Mouse (Mus musculus) testis, adult 2 months (tissue): ENCODE results near the gene Nme2. TPM values are rescaled to one million over a fixed set of nuclear protein-coding genes. Genes with fewer than 3 reads are reported as not detected.

Experiments used
- H3K27ac ChIP-seq: fragments of 200-500 bp; 2 replicates; pipeline ENCODE4 v1.5.1; 2012; ENCODE audit warnings: low read depth, low read length; ENCODE audit not compliant: control insufficient read depth, insufficient read depth
- H3K27me3 ChIP-seq: fragments of 200-500 bp; 2 replicates; pipeline ENCODE4 v1.6.1; 2012; ENCODE audit warnings: mild to moderate bottlenecking, low read length, moderate library complexity; ENCODE audit not compliant: control insufficient read depth, insufficient read depth
- H3K36me3 ChIP-seq: fragments of 200-500 bp; 2 replicates; pipeline ENCODE4 v1.6.1; 2012; ENCODE audit warnings: mild to moderate bottlenecking, low read length; ENCODE audit not compliant: control insufficient read depth, insufficient read depth
- H3K4me1 ChIP-seq: fragments of 200-500 bp; 2 replicates; pipeline ENCODE4 v1.6.1; 2012; ENCODE audit warnings: low read length; ENCODE audit not compliant: control insufficient read depth, insufficient read depth
- H3K4me3 ChIP-seq: fragments of 200-500 bp; 2 replicates; pipeline ENCODE4 v1.5.1; 2012; ENCODE audit warnings: low read depth, mild to moderate bottlenecking, low read length, moderate library complexity, mixed read lengths; ENCODE audit not compliant: control insufficient read depth
- CTCF ChIP-seq: fragments of 200-500 bp; IDR thresholded peaks from 2 replicates; pipeline ENCODE4 v1.5.1; 2012; ENCODE audit warnings: low read depth, mild to moderate bottlenecking, inconsistent platforms, low read length, moderate library complexity; ENCODE audit not compliant: control insufficient read depth, insufficient read depth, insufficient replicate concordance
- POLR2A ChIP-seq: fragments of 200-500 bp; IDR thresholded peaks from 2 replicates; pipeline ENCODE4 v1.6.1; 2012; ENCODE audit warnings: low read depth, mild to moderate bottlenecking, inconsistent platforms, low read length, moderate library complexity; ENCODE audit not compliant: control insufficient read depth
- polyA plus RNA-seq: library from polyadenylated mRNA; depleted of rRNA; stranded (reverse); fragments of >200 nt; gene quantifications from 2 replicates; pipeline ENCODE4 v1.2.3, GENCODE M21; 2012; rRNA removed

Gene Nme2
- 52.8 and 55.1 TPM in 2 replicates for polyA plus RNA-seq

DNA sequence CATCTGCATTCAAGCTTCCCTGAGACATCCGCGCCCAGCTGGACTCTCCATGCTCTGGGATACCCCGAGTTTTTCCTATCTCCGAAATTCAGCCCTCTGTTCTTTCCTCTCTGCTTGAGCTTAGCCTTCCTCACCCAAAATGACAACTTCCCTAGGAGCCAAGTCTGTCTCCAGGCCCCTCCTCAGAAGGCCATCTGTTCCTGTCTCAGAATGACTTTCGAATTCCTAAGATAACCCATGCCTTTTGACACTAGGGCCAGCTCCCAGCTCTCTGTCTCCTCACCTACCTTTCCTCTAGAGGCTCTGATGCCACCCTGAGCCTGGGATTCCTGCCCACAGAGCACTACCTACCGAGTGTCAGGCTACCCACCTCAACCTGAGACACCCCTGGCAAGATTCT lies at the start of gene Nme2:
TSS of gene Nme2 (minus strand) at position 101 of the 400 bp plus-strand sequence.
- Histone ChIP-seq H3K36me3 (no peaks in the 10 kb centered on the region), H3K4me1 (peaks cover 16% of the 10 kb centered on the region), H3K27ac (peak within 1 kb of the TSS; percentile 90), H3K27me3 (no peaks in the 10 kb centered on the region), H3K4me3 (peak within 1 kb of the TSS; percentile 92)
- TF ChIP-seq CTCF = no peak
- no peak for TF ChIP-seq POLR2A

DNA sequence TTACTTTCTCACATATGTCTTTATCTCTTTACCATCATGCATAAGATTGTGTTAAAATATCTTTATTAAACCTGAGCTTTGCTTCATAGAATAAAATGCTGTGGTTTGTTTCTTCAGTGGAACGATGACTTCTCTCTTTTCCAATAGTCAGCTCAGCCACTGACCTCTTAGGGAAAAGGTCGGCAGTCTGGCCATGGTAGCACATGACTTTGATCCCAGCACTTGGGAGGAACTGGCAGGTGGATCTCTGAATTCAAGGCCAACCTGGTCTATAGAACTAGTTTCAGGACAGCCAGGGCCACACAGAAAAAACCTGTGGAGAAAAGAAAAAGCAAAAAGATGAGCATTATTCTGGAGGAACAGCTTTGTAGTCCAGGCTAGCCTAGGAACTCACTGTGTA lies 47.3 kb upstream of the Nme2 start:
- no peak overlapping the region for H3K27ac ChIP-seq
- H3K4me1 ChIP-seq = no peaks in the 10 kb centered on the region
- no peak overlapping the region for H3K4me3 ChIP-seq
- H3K27me3 ChIP-seq = no peaks in the 10 kb centered on the region
- TF ChIP-seq POLR2A = no peak
- H3K36me3 ChIP-seq = no peaks in the 10 kb centered on the region; the same call in none of the 2 replicates

DNA sequence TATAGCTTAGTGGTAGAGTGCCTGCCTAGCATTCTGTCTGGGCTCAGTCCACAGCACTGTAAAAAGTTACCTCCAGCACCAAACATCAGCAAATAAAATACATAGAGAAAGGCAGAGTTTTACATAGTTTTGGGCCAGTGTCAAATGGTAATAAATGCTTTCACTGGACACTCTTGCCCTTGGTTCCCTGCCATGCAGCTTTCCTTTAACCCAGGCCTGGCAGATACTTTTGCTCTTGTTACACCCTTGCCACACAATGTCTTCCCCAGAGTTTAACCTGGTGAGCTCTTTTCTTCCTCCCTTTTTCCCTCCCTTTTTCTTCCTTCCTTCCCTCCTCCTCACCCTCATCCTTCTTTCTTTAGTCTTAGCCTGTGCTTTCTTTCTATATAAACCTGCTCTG lies 43.2 kb upstream of the Nme2 start:
- TF ChIP-seq CTCF = no peak
- no peak for TF ChIP-seq POLR2A
- H3K27me3 ChIP-seq = no peaks in the 10 kb centered on the region
- H3K4me3 ChIP-seq = peak overlapping the region; percentile 18; the same call in 1 of the 2 replicates
- H3K4me1 ChIP-seq = no peaks in the 10 kb centered on the region
- no peak overlapping the region for H3K27ac ChIP-seq
- H3K36me3 ChIP-seq = no peaks in the 10 kb centered on the region; the same call in none of the 2 replicates

DNA sequence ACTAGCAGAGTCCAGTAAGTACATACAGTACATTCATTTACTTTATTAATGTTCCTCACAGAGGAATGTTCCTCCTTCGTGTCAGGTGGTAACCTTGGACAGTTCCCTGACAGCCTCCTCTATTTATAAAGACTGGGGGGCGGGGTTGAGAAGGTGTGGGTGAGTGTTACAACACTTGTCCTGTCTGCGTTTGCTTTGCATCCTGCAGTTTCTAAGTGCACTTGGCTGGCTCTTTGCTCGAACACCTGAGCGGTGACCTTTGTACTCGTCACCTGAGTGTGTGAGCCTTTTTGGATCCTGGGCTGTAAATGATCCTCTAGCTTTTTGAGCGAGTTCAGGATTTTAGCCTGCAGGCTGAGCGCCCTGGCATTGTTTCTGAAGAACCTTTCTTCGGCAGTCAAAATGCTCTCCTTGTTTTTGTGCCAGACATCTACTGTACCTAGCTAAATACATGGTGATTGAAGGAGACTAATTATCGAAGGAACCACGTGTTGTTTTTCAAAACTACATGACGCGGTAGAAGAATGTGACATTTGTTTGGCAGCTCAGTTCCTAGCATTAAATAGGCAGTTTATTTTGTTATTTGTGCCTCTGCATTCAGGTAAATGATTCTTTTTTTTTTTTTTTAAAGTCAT lies 41.2 kb upstream of the Nme2 start:
- Histone ChIP-seq H3K4me3 (peak overlapping the region; percentile 88), H3K27ac (peak overlapping the region; percentile 93), H3K4me1 (no peaks in the 10 kb centered on the region), H3K36me3 (no peaks in the 10 kb centered on the region; the same call in none of the 2 replicates), H3K27me3 (no peaks in the 10 kb centered on the region)
- TF ChIP-seq CTCF (no peak), POLR2A (no peak)

DNA sequence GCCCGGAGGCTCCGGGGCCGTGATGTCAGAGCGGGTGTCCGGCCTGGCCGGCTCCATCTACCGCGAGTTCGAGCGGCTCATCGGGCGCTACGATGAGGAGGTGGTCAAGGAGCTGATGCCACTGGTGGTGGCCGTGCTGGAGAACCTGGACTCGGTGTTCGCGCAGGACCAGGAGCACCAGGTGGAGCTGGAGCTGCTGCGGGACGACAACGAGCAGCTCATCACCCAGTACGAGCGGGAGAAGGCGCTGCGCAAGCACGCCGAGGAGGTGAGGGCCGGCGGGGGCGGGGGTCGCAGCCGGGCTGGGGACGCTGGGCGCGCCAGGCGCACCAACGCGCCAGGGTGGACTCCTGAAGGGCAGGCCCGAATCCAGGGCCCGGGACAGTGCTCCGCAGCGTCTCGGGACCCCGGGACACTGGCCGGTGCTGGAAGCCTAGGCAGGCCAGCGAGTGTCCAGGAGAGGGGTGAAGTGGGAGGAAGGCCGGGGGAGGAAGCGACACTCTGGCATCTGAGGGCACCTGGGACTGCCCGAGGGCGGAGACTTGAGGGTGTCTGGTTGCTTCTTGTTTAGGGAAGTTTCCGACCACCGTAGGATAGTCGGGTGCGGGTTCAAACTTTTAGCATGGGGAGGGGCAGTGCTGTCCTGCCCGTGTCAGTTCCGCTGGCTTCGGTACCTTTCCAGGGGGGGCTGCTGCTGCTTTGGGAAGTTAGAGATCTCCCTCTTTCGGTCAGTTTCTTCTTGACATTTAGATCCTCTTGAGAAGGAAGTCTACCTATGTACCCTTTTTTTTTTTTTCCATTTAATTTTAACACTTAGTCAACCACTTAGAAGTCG lies 40.5 kb upstream of the Nme2 start:
- peak overlapping the region; percentile 93 for H3K27ac ChIP-seq
- no peaks in the 10 kb centered on the region for H3K4me1 ChIP-seq
- TF ChIP-seq CTCF (no peak), POLR2A (no peak)
- no peaks in the 10 kb centered on the region; the same call in none of the 2 replicates for H3K36me3 ChIP-seq
- no peaks in the 10 kb centered on the region for H3K27me3 ChIP-seq
- H3K4me3 ChIP-seq = peak overlapping the region; percentile 88

DNA sequence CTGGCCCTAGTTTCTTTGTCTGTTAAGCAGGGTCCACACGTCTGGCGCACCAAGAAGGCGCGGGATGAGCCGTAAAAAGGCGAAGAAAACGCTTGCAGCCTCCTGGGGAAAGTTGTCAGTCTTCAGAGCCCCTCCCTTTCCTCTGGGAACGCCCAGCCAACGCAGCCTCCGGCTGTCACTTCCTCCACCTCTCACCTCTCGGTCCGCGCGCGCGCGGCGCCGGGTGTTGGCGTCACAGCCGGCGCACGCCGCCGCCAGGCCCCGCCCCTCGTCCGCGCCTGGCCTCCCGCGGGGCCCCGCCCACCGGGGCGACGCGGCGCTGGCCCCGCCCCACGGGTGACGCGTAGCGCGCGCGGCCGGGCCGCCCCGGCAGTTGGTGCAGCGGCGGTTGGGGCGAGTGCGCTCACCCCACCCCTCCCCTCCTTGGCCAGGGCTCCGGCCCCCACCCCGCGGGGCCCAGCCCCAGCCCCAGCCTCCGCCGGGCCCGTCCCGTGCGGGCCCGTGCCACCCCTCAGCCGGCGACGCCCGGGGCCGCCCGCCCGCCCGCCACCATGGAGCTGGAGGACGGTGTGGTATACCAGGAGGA lies 39.8 kb upstream of the Nme2 start, which contains the start of gene Spag9:
TSS of gene Spag9 (plus strand) at position 372 of the 586 bp plus-strand sequence.
- peak; percentile 88 for TF ChIP-seq POLR2A
- TF ChIP-seq CTCF = no peak
- Histone ChIP-seq H3K27ac (peak within 1 kb of the TSS; percentile 93), H3K4me1 (no peaks in the 10 kb centered on the region), H3K36me3 (no peaks in the 10 kb centered on the region; the same call in none of the 2 replicates), H3K27me3 (no peaks in the 10 kb centered on the region), H3K4me3 (peak within 1 kb of the TSS; percentile 88)
